ENCODE assay signal across 12 mouse cellular contexts in genomic region chr3:89526298-89527090, GRCm38 (mm10). TPM values are rescaled to one million over a fixed set of nuclear protein-coding genes. Genes with fewer than 3 reads are reported as not detected.
A peak's percentile ranks its signal among the peaks of the same experiment; 100 is the strongest.
DNase-seq lines count a peak whose midpoint lies in the region; ATAC-seq and TF ChIP-seq lines count a peak whose summit lies in the region.
"Had no signal": no experiment of that assay in that cellular context is flagged by ENCODE, and none has a peak within 500 bp of the region (broad histone marks: within the 10 kb centered on the region; RNA-seq: fewer than 3 reads in every experiment).

No protein-coding gene starts in this region.

- H3K9ac ChIP-seq in midbrain, embryonic 12.5 days (replicated peaks): 0 out of 2 replicates have a peak overlapping the region, but pooled peaks have one; percentile 4
- no peak overlapping the region for H3K9ac ChIP-seq in lung, embryonic 14.5 days
- H3K9ac ChIP-seq in stomach, embryonic 14.5 days (replicated peaks; ENCODE audit: low read depth, low read length): no peak overlapping the region
- H3K9ac ChIP-seq: liver, embryonic 13.5 days had no signal

- H3K4me3 ChIP-seq in midbrain, embryonic 12.5 days: no peak overlapping the region
- H3K4me3 ChIP-seq in midbrain, embryonic 10.5 days: no peak overlapping the region
- no peak overlapping the region for H3K4me3 ChIP-seq in lung, embryonic 14.5 days (ENCODE audit: low read depth, low read length)
- H3K4me3 ChIP-seq in stomach, embryonic 14.5 days (ENCODE audit: low read depth, low read length): no peak overlapping the region
- H3K4me3 ChIP-seq: liver, embryonic 13.5 days had no signal

- H3K4me2 ChIP-seq in midbrain, embryonic 12.5 days (replicated peaks): no peak overlapping the region
- H3K4me2 ChIP-seq in lung, embryonic 14.5 days: no peak overlapping the region
- no peak overlapping the region for H3K4me2 ChIP-seq in stomach, embryonic 14.5 days (replicated peaks; ENCODE audit: low read depth, low read length)
- H3K4me2 ChIP-seq: liver, embryonic 13.5 days had no signal

- peaks cover 17% of the 10 kb centered on the region for H3K27me3 ChIP-seq in midbrain, embryonic 12.5 days
- H3K27me3 ChIP-seq in midbrain, embryonic 10.5 days (ENCODE audit: low read depth, poor library complexity, severe bottlenecking): peaks cover 29% of the 10 kb centered on the region
- H3K27me3 ChIP-seq in lung, embryonic 14.5 days (ENCODE audit: insufficient read depth, low read length): peaks cover 19% of the 10 kb centered on the region; the same call in 1 of the 2 replicates
- H3K27me3 ChIP-seq in stomach, embryonic 14.5 days (ENCODE audit: control insufficient read depth, insufficient read depth, low read length): no peaks in the 10 kb centered on the region

- ATAC-seq in midbrain, embryonic 12.5 days (ENCODE audit: low FRiP score, low read depth): no peak
- ATAC-seq in lung, embryonic 14.5 days (ENCODE audit: insufficient read depth): peak; percentile 29; the same call in 1 of the 2 replicates
- peak; percentile 75 for ATAC-seq in stomach, embryonic 14.5 days (ENCODE audit: insufficient number of reproducible peaks, insufficient read depth, low FRiP score, low read depth)

- DNase-seq in midbrain, embryonic 10.5 days (ENCODE audit: low spot score): no peak
- peak; percentile 65 for DNase-seq in brain, embryonic 14.5 days (ENCODE audit: low read depth)
- DNase-seq in lung, embryonic 14.5 days: peak; percentile 53
- DNase-seq in thymus, postnatal 36 days: no peak
- DNase-seq in adrenal gland, postnatal 10 days: no peak
- DNase-seq in ovary, postnatal 10 days (ENCODE audit: low spot score): no peak
- DNase-seq: adrenal gland, postnatal 14 days; cerebellum, adult 9-11 months; heart, adult 11 months; liver, embryonic 13.5 days had no signal

- TF ChIP-seq CTCF in brain, embryonic 14.5 days (IDR thresholded peaks at IDR 0.05; ENCODE audit: borderline replicate concordance, extremely low read depth, insufficient read depth, insufficient read length): no peak
- no peak for TF ChIP-seq CTCF in lung, embryonic 14.5 days (IDR thresholded peaks at IDR 0.05; ENCODE audit: low read depth)

- no peak overlapping the region for H3K27ac ChIP-seq in midbrain, embryonic 12.5 days (replicated peaks)
- H3K27ac ChIP-seq in midbrain, embryonic 10.5 days (replicated peaks): no peak overlapping the region
- no peak overlapping the region for H3K27ac ChIP-seq in lung, embryonic 14.5 days (ENCODE audit: low read depth)
- peak overlapping the region; percentile 27; the same call in 1 of the 2 replicates for H3K27ac ChIP-seq in stomach, embryonic 14.5 days (ENCODE audit: low read length)
- H3K27ac ChIP-seq: liver, embryonic 13.5 days had no signal

- no peak for TF ChIP-seq POLR2A in brain, embryonic 14.5 days (IDR thresholded peaks at IDR 0.05; ENCODE audit: borderline replicate concordance, extremely low read depth, insufficient read depth, insufficient read length, poor library complexity, severe bottlenecking)

- no peaks in the 10 kb centered on the region for H3K9me3 ChIP-seq in midbrain, embryonic 12.5 days
- H3K9me3 ChIP-seq in midbrain, embryonic 10.5 days (replicated peaks): no peaks in the 10 kb centered on the region
- no peaks in the 10 kb centered on the region for H3K9me3 ChIP-seq in lung, embryonic 14.5 days (ENCODE audit: low read depth, low read length)
- no peaks in the 10 kb centered on the region for H3K9me3 ChIP-seq in stomach, embryonic 14.5 days (ENCODE audit: control insufficient read depth, low read depth, low read length)
- H3K9me3 ChIP-seq: liver, embryonic 13.5 days had no signal

- H3K36me3 ChIP-seq in midbrain, embryonic 12.5 days: no peaks in the 10 kb centered on the region
- H3K36me3 ChIP-seq in midbrain, embryonic 10.5 days: no peaks in the 10 kb centered on the region
- H3K36me3 ChIP-seq in lung, embryonic 14.5 days (ENCODE audit: insufficient read depth): no peaks in the 10 kb centered on the region
- no peaks in the 10 kb centered on the region for H3K36me3 ChIP-seq in stomach, embryonic 14.5 days (ENCODE audit: control insufficient read depth, insufficient read depth, low read length)
- H3K36me3 ChIP-seq: liver, embryonic 13.5 days had no signal

- H3K4me1 ChIP-seq in midbrain, embryonic 12.5 days: peaks cover 26% of the 10 kb centered on the region
- H3K4me1 ChIP-seq in midbrain, embryonic 10.5 days: peaks cover 23% of the 10 kb centered on the region
- H3K4me1 ChIP-seq in lung, embryonic 14.5 days (ENCODE audit: insufficient read depth): peaks cover 14% of the 10 kb centered on the region
- H3K4me1 ChIP-seq in stomach, embryonic 14.5 days (ENCODE audit: control insufficient read depth, insufficient read depth, low read length): peaks cover 26% of the 10 kb centered on the region

- 69% methylated on average over 17 of the region's 17 CpGs for WGBS in midbrain, embryonic 12.5 days
- 68% methylated on average over 17 of the region's 17 CpGs for WGBS in midbrain, embryonic 10.5 days
- WGBS in lung, embryonic 14.5 days: 35% methylated on average over 17 of the region's 17 CpGs
- 39% methylated on average over 17 of the region's 17 CpGs for WGBS in stomach, embryonic 14.5 days

RNA-seq across cellular contexts. Expression of gene Kcnn3, which starts 6.5 kb away (rescaled TPM):
- polyA plus RNA-seq in midbrain, embryonic 12.5 days (2016; fragmentation: Nextera tagmentation; extraction: Ambion mirVana): 1.8 and 3.0 TPM in 2 replicates
- polyA plus RNA-seq in midbrain, embryonic 10.5 days (2016; fragmentation: Nextera tagmentation; extraction: Ambion mirVana): 0.68 and 1.1 TPM in 2 replicates
- polyA plus RNA-seq in brain, embryonic 14.5 days (2012; rRNA removed): 11.5 and 13.8 TPM in 2 replicates
- polyA plus RNA-seq in lung, embryonic 14.5 days (2014; fragmentation: Nextera tagmentation; extraction: Ambion mirVana): 1.0 TPM in 2 replicates
- 4.4 and 6.0 TPM in 2 replicates for polyA plus RNA-seq in stomach, embryonic 14.5 days (2014; fragmentation: Nextera tagmentation; extraction: Ambion mirVana)
- total RNA-seq in adrenal gland, postnatal 10 days (2021): 1 to 10 TPM; 4.3 to 6.3 TPM

Comparison
In these comparisons a context has a peak if more than half of its experiments do, and no peak if none do; other contexts are left out.
1. DNase-seq: peak in brain, embryonic 14.5 days (single experiment) and lung, embryonic 14.5 days (single experiment); none in midbrain, embryonic 10.5 days (single experiment), thymus, postnatal 36 days (0 of 2), adrenal gland, postnatal 10 days (single experiment) and ovary, postnatal 10 days (single experiment).